Mouse (Mus musculus) B cell, adult 2 months (primary cell): ENCODE results near the gene Lrrc28.

Experiments
- DNase-seq, 2 experiments: peaks; one replicate each; pipeline ENCODE4 v3.0.0; 2022

Lrrc28 gene

DNA sequence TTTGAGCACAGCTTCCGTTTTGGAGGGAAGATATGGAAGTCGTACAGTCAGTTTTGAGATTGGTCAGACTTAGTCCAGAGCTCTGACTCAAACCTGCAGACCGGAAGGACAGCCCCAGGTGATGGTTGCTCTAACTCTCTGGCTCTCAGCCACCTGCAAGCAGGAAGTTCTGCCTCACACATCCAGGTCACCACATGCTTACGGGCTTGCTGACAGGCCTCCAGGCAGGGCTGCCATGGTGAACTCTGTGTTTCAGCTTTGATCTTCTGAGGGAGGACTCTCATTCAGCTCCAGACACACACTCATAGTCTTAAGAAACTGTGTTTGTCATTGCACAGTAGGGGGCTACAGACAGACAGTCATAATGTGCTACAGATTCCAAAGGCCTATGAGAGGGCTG, 161.4 kb downstream of the Lrrc28 start:
- no peak for DNase-seq

DNA sequence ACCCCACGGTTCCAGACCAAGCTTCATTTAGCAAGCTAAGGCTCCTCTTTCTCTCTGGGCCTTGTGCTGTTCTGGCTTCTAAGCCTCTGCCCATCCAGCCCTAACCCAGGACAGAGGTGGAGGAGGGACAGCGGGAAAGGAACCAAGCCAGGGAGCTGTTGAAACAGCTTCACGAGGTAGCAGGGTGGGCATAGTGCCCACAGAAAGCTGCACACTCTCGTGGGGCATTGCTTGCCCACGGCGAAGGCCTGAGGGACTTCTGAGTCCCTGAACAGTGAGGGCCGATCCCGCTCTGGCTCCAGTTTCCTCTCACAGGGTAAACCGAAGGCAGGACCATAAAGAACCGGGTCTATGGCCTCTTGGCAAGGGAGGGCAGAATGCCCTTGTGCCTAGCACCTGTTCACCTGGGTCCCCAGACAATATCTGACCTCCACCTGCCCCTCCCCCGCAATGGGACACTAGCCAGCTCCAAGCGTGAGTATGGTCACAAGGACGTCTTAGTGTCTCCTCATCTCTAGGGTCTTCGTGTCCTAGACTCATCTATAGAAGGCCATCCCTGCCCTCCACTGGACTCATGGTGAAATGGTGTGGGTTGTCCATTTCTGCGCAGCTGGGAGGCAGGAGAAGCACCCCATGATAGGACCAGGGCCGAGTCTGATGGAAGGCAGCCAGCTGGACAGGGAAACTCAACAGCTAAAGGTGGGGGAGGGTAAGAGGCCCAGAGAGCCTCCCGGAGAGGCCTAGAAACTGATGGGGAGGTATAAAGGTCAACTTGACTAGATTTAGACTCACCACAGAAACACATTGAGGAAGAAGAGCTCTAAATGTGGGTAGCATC, 165.3 kb downstream of the Lrrc28 start:
- DNase-seq, result no peak

DNA sequence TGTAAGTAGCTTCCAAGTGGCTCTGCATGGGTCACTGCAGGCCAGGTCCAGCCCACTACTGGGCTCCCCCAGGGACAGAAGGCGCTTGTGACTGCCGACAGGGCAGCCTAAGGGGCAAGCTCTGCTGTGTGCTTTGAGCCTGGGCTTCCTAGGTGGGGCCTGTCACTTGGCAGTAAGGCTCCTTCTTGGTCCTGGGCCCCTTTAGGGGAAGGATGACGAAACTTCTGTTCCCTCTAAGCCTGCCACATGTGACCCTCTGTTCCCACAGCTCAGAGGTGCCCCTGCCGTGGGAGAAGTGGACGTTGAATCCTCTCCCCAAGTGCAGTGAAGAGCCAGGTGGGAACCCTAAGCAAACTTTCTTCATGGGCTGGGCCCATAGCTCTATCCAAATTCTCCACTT, 165.9 kb downstream of the Lrrc28 start:
- DNase-seq, result no peak

DNA sequence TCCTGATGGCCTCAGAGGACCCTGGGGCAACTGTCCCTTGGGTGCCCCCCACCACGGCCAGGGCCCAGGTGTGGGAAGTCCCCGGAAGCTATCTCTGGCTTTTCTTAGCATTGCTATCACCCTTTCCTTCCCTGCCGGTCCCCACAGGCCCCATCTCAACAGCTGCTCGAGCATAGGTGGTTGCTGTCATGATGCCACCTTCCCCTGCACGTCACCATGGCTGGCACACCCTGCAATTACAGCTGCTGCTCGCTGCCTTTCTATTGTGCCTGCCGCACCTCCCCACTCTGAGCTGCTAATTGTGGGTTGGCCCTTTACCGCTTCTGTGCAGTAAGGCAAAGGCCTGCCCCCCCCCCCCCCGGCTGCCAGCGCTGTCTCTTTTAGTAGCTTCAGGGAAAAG, 167.1 kb downstream of the Lrrc28 start:
- DNase-seq, result peak; percentile 19 to 34

DNA sequence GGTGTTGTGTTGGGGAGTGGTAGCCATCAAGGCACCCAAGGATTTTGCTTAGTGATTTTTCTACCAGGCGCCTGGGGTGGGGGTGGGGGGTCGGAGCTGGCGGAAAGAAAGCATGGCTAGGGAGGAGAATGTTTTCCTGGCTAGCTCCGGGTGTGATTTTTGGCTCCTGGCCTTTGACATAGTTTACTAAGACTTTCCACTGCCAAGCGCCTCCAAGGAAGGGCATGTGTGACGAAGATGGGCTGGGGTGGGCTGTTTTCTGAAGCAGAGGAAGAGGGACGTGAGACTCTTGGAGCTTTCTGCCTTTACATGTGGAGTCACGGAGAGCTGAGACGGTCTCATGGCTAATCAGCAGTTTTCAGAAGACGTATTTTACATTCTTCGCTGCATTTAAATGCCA, 173.8 kb downstream of the Lrrc28 start:
- no peak for DNase-seq

DNA sequence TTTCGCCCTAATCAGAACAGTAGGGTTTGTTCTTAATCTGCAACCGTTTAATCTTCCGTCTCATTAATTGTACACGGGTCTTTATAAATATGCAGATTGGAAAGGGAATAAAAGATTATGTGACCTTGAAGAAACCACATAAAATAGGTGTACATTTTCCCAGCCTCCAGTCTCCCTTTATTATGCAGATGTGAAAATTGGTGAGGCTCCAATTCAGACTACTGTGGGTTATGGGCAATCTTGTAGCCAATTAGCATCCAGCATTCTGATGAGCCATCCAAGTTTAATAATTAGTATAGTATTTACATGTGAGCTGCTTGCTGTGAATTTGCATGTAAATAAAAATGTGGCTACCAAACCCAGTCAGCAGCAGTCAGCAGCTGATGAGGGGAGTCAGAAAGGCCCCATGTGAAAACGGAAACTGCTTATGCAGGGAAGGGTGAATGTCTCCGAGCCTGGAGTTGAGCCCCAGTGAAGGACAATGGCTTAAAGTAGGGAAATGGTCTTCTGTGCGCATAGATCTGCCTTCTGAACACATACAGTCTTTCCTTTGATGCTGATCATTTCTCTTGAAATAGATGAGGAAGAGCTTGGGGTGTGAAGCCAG, 176.2 kb downstream of the Lrrc28 start:
- DNase-seq, result no peak

DNA sequence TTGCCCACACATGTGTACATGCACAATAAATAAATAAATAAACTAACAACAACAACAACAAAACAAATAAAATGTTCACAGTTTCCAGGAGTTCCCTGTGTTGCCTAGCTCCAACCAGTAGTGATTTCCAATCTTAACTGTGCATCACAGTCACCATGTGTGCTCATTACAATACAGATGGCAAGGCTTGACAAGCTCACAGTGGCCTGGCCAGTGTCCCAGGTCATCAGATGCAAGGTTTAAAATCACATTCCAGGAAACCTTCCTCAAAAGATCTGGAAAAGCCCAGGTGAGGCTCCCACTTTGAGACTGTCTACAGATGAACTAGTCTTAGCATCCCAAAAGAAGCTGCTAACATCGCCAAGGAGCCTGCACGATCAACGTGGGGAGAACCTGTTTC, 176.9 kb downstream of the Lrrc28 start:
- no peak for DNase-seq

DNA sequence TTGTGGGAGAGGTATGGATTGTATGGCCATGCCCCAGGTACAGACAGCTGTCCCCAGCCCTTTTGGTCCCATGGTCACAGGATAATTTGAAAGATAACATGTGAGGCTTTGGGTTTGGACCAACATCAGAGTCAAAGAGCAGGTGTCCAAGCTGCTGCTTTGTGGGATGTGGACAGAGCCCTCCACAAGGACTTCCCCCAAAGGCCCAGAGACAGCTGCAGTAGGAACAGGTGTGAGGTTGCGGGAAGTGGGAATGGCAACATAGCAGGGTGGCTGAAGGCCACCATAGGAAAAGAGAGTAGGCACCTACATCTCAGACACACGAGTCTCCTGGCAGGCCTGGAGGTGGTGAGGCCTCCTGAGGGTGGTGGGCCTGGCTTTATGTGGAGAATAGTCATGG, 178.7 kb downstream of the Lrrc28 start:
- no peak for DNase-seq

DNA sequence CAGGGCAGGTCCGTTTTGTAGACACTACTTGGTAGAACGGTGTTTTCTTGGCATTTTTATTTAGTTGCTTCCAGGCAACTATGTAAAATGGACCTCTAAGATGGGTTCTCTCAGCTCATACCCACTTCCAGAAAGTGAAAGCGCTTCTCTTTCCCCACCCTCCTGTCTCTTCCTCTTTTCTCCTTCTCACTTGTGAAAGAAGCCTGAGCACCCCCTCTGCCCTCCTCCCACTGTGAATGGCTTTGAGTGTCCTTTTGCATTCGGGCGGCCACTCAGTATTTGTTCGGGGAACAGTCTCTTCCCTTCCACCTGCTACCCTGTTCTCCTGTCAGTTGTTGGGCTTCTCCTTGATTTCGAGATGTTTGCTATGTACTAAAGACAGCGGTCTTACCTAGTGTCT, 180.4 kb downstream of the Lrrc28 start:
- DNase-seq, result peak; percentile 31 to 42

DNA sequence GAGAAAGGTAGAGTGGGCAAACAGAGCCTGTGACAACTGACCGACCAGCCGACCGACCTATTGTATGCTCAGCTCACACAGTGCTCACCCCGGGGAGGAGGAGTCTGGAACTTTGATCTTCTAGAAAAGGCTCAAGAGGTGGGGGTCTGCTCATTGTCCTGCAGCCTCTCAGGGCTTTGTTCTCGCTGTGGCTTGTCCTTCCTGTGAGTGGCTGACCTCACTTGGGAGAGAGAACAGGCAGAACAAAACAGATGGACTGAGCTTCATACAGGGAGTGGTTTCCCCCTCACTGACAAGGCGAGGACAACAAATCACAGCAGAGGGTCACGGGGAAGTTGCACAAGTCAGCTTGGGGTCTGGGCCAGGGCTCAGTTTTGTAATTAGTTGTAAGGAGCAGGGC, 181.5 kb downstream of the Lrrc28 start:
- no peak for DNase-seq
